In the genomic region with DNA sequence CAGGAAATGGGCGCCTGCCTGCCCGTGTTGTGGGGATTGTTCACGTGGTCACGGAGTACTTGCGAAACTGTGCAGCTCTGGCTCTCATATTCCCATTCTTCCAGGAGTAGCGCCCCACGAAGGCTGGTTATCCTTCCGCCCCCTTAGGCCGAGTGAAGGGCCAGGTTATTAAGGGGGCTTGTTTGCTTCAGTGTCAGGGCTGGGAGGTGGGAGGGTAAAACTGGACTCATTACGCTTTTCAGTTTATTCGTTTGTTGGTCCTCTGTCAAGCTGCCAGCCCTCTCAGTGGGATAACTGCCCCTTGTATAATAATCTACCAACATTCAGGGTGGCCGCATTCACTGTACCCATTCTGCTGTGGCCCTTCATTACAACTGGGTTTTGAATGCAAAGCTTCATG, we compare ENCODE assay signal across 12 mouse cellular contexts.
A peak's percentile ranks its signal among the peaks of the same experiment; 100 is the strongest.
DNase-seq lines count a peak whose midpoint lies in the region; ATAC-seq lines count a peak whose summit lies in the region.
"Had no signal": no experiment of that assay in that cellular context is flagged by ENCODE, and none has a peak within 500 bp of the region (broad histone marks: within the 10 kb centered on the region; RNA-seq: fewer than 3 reads in every experiment).

No protein-coding gene starts in this region.

- WGBS in hindbrain, embryonic 11.5 days: 54% methylated on average over 12 of the region's 12 CpGs
- WGBS in hindbrain, embryonic 10.5 days: 65% methylated on average over 12 of the region's 12 CpGs
- WGBS in hindbrain, embryonic 16.5 days: 34% methylated on average over 12 of the region's 12 CpGs

- no peaks in the 10 kb centered on the region for H3K27me3 ChIP-seq in hindbrain, embryonic 11.5 days (ENCODE audit: control insufficient read depth, insufficient read depth, low read length)
- no peaks in the 10 kb centered on the region for H3K27me3 ChIP-seq in hindbrain, embryonic 10.5 days (ENCODE audit: insufficient read depth, poor library complexity, severe bottlenecking)
- H3K27me3 ChIP-seq in hindbrain, embryonic 16.5 days (replicated peaks; ENCODE audit: control insufficient read depth, insufficient read depth, low read length): no peaks in the 10 kb centered on the region
- H3K27me3 ChIP-seq: intestine, embryonic 15.5 days; liver, embryonic 12.5 days had no signal

- H3K9ac ChIP-seq in hindbrain, embryonic 11.5 days (ENCODE audit: low read depth, low read length): no peak overlapping the region
- no peak overlapping the region for H3K9ac ChIP-seq in hindbrain, embryonic 16.5 days (ENCODE audit: low read depth, low read length)
- H3K9ac ChIP-seq: intestine, embryonic 15.5 days; liver, embryonic 12.5 days had no signal

- no peak overlapping the region for H3K27ac ChIP-seq in hindbrain, embryonic 11.5 days (ENCODE audit: low read depth, low read length)
- H3K27ac ChIP-seq in hindbrain, embryonic 10.5 days: no peak overlapping the region
- no peak overlapping the region for H3K27ac ChIP-seq in hindbrain, embryonic 16.5 days (ENCODE audit: low read depth, low read length)
- H3K27ac ChIP-seq: intestine, embryonic 15.5 days; liver, embryonic 12.5 days; macrophage had no signal

- no peak overlapping the region for H3K4me2 ChIP-seq in hindbrain, embryonic 11.5 days (replicated peaks; ENCODE audit: low read depth, low read length)
- H3K4me2 ChIP-seq in hindbrain, embryonic 16.5 days (ENCODE audit: low read length): peak overlapping the region; percentile 27
- H3K4me2 ChIP-seq: intestine, embryonic 15.5 days; liver, embryonic 12.5 days had no signal

- H3K36me3 ChIP-seq in hindbrain, embryonic 11.5 days (ENCODE audit: control insufficient read depth, insufficient read depth, low read length): no peaks in the 10 kb centered on the region
- no peaks in the 10 kb centered on the region for H3K36me3 ChIP-seq in hindbrain, embryonic 10.5 days
- H3K36me3 ChIP-seq in hindbrain, embryonic 16.5 days (ENCODE audit: control insufficient read depth, insufficient read depth, low read length): no peaks in the 10 kb centered on the region
- H3K36me3 ChIP-seq: intestine, embryonic 15.5 days; liver, embryonic 12.5 days had no signal

- ATAC-seq in hindbrain, embryonic 11.5 days (ENCODE audit: low FRiP score): peak; percentile 38
- ATAC-seq in hindbrain, embryonic 16.5 days: peak; percentile 66
- ATAC-seq: intestine, embryonic 15.5 days; liver, embryonic 12.5 days had no signal

- no peak overlapping the region for H3K4me3 ChIP-seq in hindbrain, embryonic 11.5 days (ENCODE audit: low read depth, low read length)
- no peak overlapping the region for H3K4me3 ChIP-seq in hindbrain, embryonic 10.5 days
- no peak overlapping the region; the same call in 1 of the 2 replicates for H3K4me3 ChIP-seq in hindbrain, embryonic 16.5 days (ENCODE audit: low read length)
- H3K4me3 ChIP-seq: intestine, embryonic 15.5 days; liver, embryonic 12.5 days had no signal

- no peak for DNase-seq in hindbrain, embryonic 11.5 days (ENCODE audit: low spot score)
- no peak for DNase-seq in hindbrain, embryonic 10.5 days (ENCODE audit: low spot score)
- DNase-seq in brain, adult 2 months (ENCODE audit: low read depth, low spot score): peak; percentile 39
- DNase-seq in cerebellum, postnatal 36 days: peak; percentile 26 to 41
- DNase-seq in thymus, postnatal 10 days (ENCODE audit: low spot score in 2 of 2): no peak
- DNase-seq in kidney, postnatal 25 days: no peak
- DNase-seq in spleen, postnatal 14 days (ENCODE audit: low spot score in 2 of 2): no peak
- DNase-seq: adrenal gland, postnatal 10 days had no signal

- H3K9me3 ChIP-seq in hindbrain, embryonic 11.5 days (ENCODE audit: control insufficient read depth, low read length): no peaks in the 10 kb centered on the region
- H3K9me3 ChIP-seq in hindbrain, embryonic 10.5 days: no peaks in the 10 kb centered on the region
- no peaks in the 10 kb centered on the region for H3K9me3 ChIP-seq in hindbrain, embryonic 16.5 days (ENCODE audit: control insufficient read depth, low read length)
- H3K9me3 ChIP-seq: intestine, embryonic 15.5 days; liver, embryonic 12.5 days had no signal

- no peaks in the 10 kb centered on the region for H3K4me1 ChIP-seq in hindbrain, embryonic 11.5 days (replicated peaks; ENCODE audit: control insufficient read depth, insufficient read depth, low read length)
- H3K4me1 ChIP-seq in hindbrain, embryonic 10.5 days (replicated peaks): peaks cover 20% of the 10 kb centered on the region
- peaks cover 12% of the 10 kb centered on the region for H3K4me1 ChIP-seq in hindbrain, embryonic 16.5 days (ENCODE audit: control insufficient read depth, insufficient read depth, low read depth, low read length)
- H3K4me1 ChIP-seq: intestine, embryonic 15.5 days; liver, embryonic 12.5 days had no signal

Comparison
In these comparisons a context has a peak if more than half of its experiments do, and no peak if none do; other contexts are left out.
1. DNase-seq: peak in brain, adult 2 months (single experiment) and cerebellum, postnatal 36 days (2 of 2); none in hindbrain, embryonic 11.5 days (single experiment), hindbrain, embryonic 10.5 days (single experiment), thymus, postnatal 10 days (0 of 2), kidney, postnatal 25 days (0 of 2) and spleen, postnatal 14 days (0 of 2).